Mouse (Mus musculus) erythroblast, embryonic 14.5 days (primary cell): ENCODE results near the gene Zfp78.

Source experiments
- GATA1 ChIP-seq: IDR thresholded peaks from 2 replicates; pipeline ENCODE4 v1.6.1; 2012; ENCODE audit warnings: low read length, inconsistent platforms, mixed read lengths
- TAL1 ChIP-seq: IDR thresholded peaks from 3 replicates; pipeline ENCODE4 v1.6.1; 2012; ENCODE audit warnings: low read length, inconsistent platforms, mixed read lengths

DNA sequence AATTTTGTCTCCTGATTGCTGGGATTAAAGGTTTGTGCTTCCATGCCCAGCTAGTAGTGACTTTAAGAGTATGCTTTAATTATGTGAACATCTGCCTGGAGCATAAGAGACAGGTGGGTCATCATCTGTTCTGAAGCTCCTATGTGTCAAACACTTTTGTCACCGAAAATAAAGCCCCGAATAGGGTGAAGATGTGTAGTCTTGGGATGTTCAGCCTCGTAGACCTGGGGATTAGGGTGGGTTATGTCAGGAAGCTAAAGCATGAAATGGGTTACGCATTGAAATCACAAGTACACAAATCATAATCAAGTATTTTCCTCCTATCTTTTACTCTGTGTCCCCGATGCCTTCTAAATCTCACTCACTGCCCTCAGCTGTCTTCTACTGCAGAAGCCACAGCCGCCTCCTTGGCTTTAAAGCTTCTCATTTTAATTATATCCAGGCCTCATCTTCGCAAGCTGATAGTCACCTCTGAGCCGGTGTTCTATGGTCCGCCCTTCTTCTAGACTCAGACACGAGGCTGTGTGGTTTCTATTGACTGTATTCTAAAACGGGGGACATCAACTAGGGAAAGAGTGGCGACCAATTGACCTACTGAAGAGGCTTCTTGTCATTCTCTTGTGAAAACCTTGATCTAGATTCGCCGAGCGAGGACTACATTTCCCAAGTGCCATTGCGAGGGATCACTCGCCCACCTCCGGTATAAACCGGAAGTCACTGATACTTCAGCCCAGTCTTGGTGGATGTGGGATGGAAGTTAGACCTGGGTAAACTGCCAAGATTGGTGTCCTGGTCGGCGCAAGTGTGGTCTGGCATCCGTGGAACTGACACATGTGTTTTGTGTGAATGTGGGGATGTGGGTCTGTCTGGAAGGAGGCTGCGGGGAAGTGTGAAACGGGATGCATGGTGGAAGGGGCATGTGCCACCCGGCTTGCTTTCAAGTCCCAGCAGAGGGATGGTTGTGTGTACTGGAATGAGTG, 35.2 kb downstream of the Zfp78 start, which contains the start of gene Smim17:
- TF ChIP-seq GATA1 (no peak), TAL1 (no peak)
